Mouse (Mus musculus): ENCODE data around the gene Rph3al. TPM values are rescaled to one million over a fixed set of nuclear protein-coding genes. Genes with fewer than 3 reads are reported as not detected.

Rph3al gene
- polyA plus RNA-seq, 1 experiment from 2014 or later, result 1.2 TPM

GRCm38 (mm10) chr11:75795321-75795636 is 142.9 kb downstream of the Rph3al start:
- Histone ChIP-seq H3K27me3 (ENCODE audit: control insufficient read depth, insufficient read depth, low read length) (peaks cover 39% of the 10 kb centered on the region), H3K4me1 (ENCODE audit: control insufficient read depth, insufficient read depth, low read length) (peaks cover 3% of the 10 kb centered on the region), H3K36me3 (ENCODE audit: control insufficient read depth, insufficient read depth, low read length) (no peaks in the 10 kb centered on the region), H3K9me3 (ENCODE audit: control insufficient read depth, low read length) (no peaks in the 10 kb centered on the region), H3K4me3 (ENCODE audit: low read depth, low read length) (peak overlapping the region; percentile 39), H3K9ac (ENCODE audit: low read length) (peak overlapping the region; percentile 51), H3K27ac (ENCODE audit: low read depth, low read length) (no peak overlapping the region), H3K4me2 (ENCODE audit: low read depth) (peak overlapping the region; percentile 44)
- DNase-seq (ENCODE audit: low spot score) (no peak), ATAC-seq (ENCODE audit: insufficient read depth, low FRiP score, low TSS enrichment) (no peak)
- WGBS, result 0% methylated on average over 10 of the region's 42 CpGs

- Histone ChIP-seq H3K27ac (ENCODE audit: low read depth, low read length) (no peak overlapping the region), H3K4me1 (ENCODE audit: control insufficient read depth, insufficient read depth, low read length) (peaks cover 1% of the 10 kb centered on the region), H3K27me3 (ENCODE audit: control insufficient read depth, insufficient read depth, low read length) (peaks cover 39% of the 10 kb centered on the region), H3K9ac (ENCODE audit: low read length) (peak overlapping the region; percentile 51), H3K36me3 (ENCODE audit: control insufficient read depth, insufficient read depth, low read length) (no peaks in the 10 kb centered on the region), H3K4me2 (ENCODE audit: low read depth) (peak overlapping the region; percentile 44), H3K4me3 (ENCODE audit: low read depth, low read length) (peak overlapping the region; percentile 39), H3K9me3 (ENCODE audit: control insufficient read depth, low read length) (no peaks in the 10 kb centered on the region)
- no peak for ATAC-seq (ENCODE audit: insufficient read depth, low FRiP score, low TSS enrichment)
- peak; percentile 43 for DNase-seq (ENCODE audit: low spot score)
- WGBS, result 5% methylated on average over 36 of the region's 45 CpGs
These were observed 143.5 kb downstream of the Rph3al start for GRCm38 (mm10) chr11:75794602-75795320.

GRCm38 (mm10) chr11:75793351-75793750 is 144.9 kb downstream of the Rph3al start:
- Histone ChIP-seq H3K9me3 (ENCODE audit: control insufficient read depth, low read length) (no peaks in the 10 kb centered on the region), H3K27ac (ENCODE audit: low read depth, low read length) (no peak overlapping the region), H3K4me1 (ENCODE audit: control insufficient read depth, insufficient read depth, low read length) (no peaks in the 10 kb centered on the region; the same call in 1 of the 2 replicates), H3K4me2 (ENCODE audit: low read depth) (no peak overlapping the region), H3K27me3 (ENCODE audit: control insufficient read depth, insufficient read depth, low read length) (peaks cover 39% of the 10 kb centered on the region), H3K9ac (ENCODE audit: low read length) (no peak overlapping the region), H3K36me3 (ENCODE audit: control insufficient read depth, insufficient read depth, low read length) (no peaks in the 10 kb centered on the region), H3K4me3 (ENCODE audit: low read depth, low read length) (no peak overlapping the region)
- ATAC-seq (ENCODE audit: insufficient read depth, low FRiP score, low TSS enrichment), result no peak
- WGBS, result 71% methylated on average over 5 of the region's 5 CpGs
- DNase-seq (ENCODE audit: low spot score), result no peak

GRCm38 (mm10) chr11:75792535-75792934 is 145.7 kb downstream of the Rph3al start:
- WGBS, result 72% methylated on average over 5 of the region's 5 CpGs
- H3K27me3 ChIP-seq (ENCODE audit: control insufficient read depth, insufficient read depth, low read length), result peaks cover 39% of the 10 kb centered on the region
- H3K4me3 ChIP-seq (ENCODE audit: low read depth, low read length), result no peak overlapping the region
- H3K36me3 ChIP-seq (ENCODE audit: control insufficient read depth, insufficient read depth, low read length), result no peaks in the 10 kb centered on the region
- no peak overlapping the region for H3K4me2 ChIP-seq (ENCODE audit: low read depth)
- ATAC-seq (ENCODE audit: insufficient read depth, low FRiP score, low TSS enrichment) (no peak), DNase-seq (ENCODE audit: low spot score) (no peak)
- no peak overlapping the region for H3K9ac ChIP-seq (ENCODE audit: low read length)
- no peak overlapping the region for H3K27ac ChIP-seq (ENCODE audit: low read depth, low read length)
- no peaks in the 10 kb centered on the region; the same call in 1 of the 2 replicates for H3K4me1 ChIP-seq (ENCODE audit: control insufficient read depth, insufficient read depth, low read length)
- no peaks in the 10 kb centered on the region for H3K9me3 ChIP-seq (ENCODE audit: control insufficient read depth, low read length)

GRCm38 (mm10) chr11:75785897-75786296 is 152.3 kb downstream of the Rph3al start:
- Histone ChIP-seq H3K4me2 (ENCODE audit: low read depth) (no peak overlapping the region), H3K9ac (ENCODE audit: low read length) (no peak overlapping the region), H3K4me1 (ENCODE audit: control insufficient read depth, insufficient read depth, low read length) (no peaks in the 10 kb centered on the region), H3K9me3 (ENCODE audit: control insufficient read depth, low read length) (no peaks in the 10 kb centered on the region), H3K36me3 (ENCODE audit: control insufficient read depth, insufficient read depth, low read length) (no peaks in the 10 kb centered on the region), H3K27ac (ENCODE audit: low read depth, low read length) (no peak overlapping the region), H3K4me3 (ENCODE audit: low read depth, low read length) (no peak overlapping the region), H3K27me3 (ENCODE audit: control insufficient read depth, insufficient read depth, low read length) (no peaks in the 10 kb centered on the region)
- WGBS, result 75% methylated on average over 8 of the region's 8 CpGs
- no peak for DNase-seq (ENCODE audit: low spot score)
- ATAC-seq (ENCODE audit: insufficient read depth, low FRiP score, low TSS enrichment), result no peak

- Histone ChIP-seq H3K4me3 (ENCODE audit: low read depth, low read length) (no peak overlapping the region), H3K9ac (ENCODE audit: low read length) (no peak overlapping the region), H3K27me3 (ENCODE audit: control insufficient read depth, insufficient read depth, low read length) (no peaks in the 10 kb centered on the region), H3K4me2 (ENCODE audit: low read depth) (no peak overlapping the region), H3K27ac (ENCODE audit: low read depth, low read length) (no peak overlapping the region), H3K9me3 (ENCODE audit: control insufficient read depth, low read length) (no peaks in the 10 kb centered on the region), H3K4me1 (ENCODE audit: control insufficient read depth, insufficient read depth, low read length) (no peaks in the 10 kb centered on the region), H3K36me3 (ENCODE audit: control insufficient read depth, insufficient read depth, low read length) (no peaks in the 10 kb centered on the region)
- WGBS, result 88% methylated on average over 5 of the region's 5 CpGs
- DNase-seq (ENCODE audit: low spot score), result no peak
- no peak for ATAC-seq (ENCODE audit: insufficient read depth, low FRiP score, low TSS enrichment)
These were observed 154.4 kb downstream of the Rph3al start for GRCm38 (mm10) chr11:75783799-75784198.

GRCm38 (mm10) chr11:75781919-75782318 is 156.3 kb downstream of the Rph3al start:
- no peak overlapping the region for H3K27ac ChIP-seq (ENCODE audit: low read depth, low read length)
- H3K4me2 ChIP-seq (ENCODE audit: low read depth), result no peak overlapping the region
- H3K36me3 ChIP-seq (ENCODE audit: control insufficient read depth, insufficient read depth, low read length), result no peaks in the 10 kb centered on the region
- DNase-seq (ENCODE audit: low spot score) (peak; percentile 80), ATAC-seq (ENCODE audit: insufficient read depth, low FRiP score, low TSS enrichment) (no peak)
- no peak overlapping the region for H3K4me3 ChIP-seq (ENCODE audit: low read depth, low read length)
- H3K9ac ChIP-seq (ENCODE audit: low read length), result no peak overlapping the region
- WGBS, result 32% methylated on average over 6 of the region's 6 CpGs
- no peaks in the 10 kb centered on the region for H3K4me1 ChIP-seq (ENCODE audit: control insufficient read depth, insufficient read depth, low read length)
- H3K9me3 ChIP-seq (ENCODE audit: control insufficient read depth, low read length), result no peaks in the 10 kb centered on the region
- H3K27me3 ChIP-seq (ENCODE audit: control insufficient read depth, insufficient read depth, low read length), result no peaks in the 10 kb centered on the region

Other genes with a start within 250 kb of the Rph3al start
- 1,480 and 1,520 TPM in 2 replicates for gene Ywhae, start 205.6 kb downstream of the Rph3al start, polyA plus RNA-seq (2014; fragmentation: Nextera tagmentation; extraction: Ambion mirVana)
- gene Doc2b, start 142.4 kb downstream of the Rph3al start, polyA plus RNA-seq (2014; fragmentation: Nextera tagmentation; extraction: Ambion mirVana), result 0.23 and 0.26 TPM in 2 replicates
- not detected in 2 replicates for gene 1700016K19Rik, start 61.5 kb upstream of the Rph3al start, polyA plus RNA-seq (2014; fragmentation: Nextera tagmentation; extraction: Ambion mirVana)
- gene Rflnb, start 89.4 kb upstream of the Rph3al start, polyA plus RNA-seq (2014; fragmentation: Nextera tagmentation; extraction: Ambion mirVana), result 22.9 and 24.3 TPM in 2 replicates
- gene Vps53, start 241.2 kb upstream of the Rph3al start, polyA plus RNA-seq (2014; fragmentation: Nextera tagmentation; extraction: Ambion mirVana), result 50.1 and 50.8 TPM in 2 replicates
- 37.2 and 40.1 TPM in 2 replicates for gene Fam57a, start 241.2 kb upstream of the Rph3al start, polyA plus RNA-seq (2014; fragmentation: Nextera tagmentation; extraction: Ambion mirVana)

Data from neural tube, embryonic 11.5 days (tissue).